Mouse (Mus musculus) CD8-positive naive resting alpha-beta T cell, adult 57 days (primary cell): ENCODE results near the gene Zfp160. TPM values are rescaled to one million over a fixed set of nuclear protein-coding genes. Genes with fewer than 3 reads are reported as not detected.

ENCODE experiments used
- total RNA-seq: library from RNA; stranded (reverse); gene quantifications from one replicate; pipeline ENCODE4 v1.2.4, GENCODE M21; 2023

Gene Zfp160
- total RNA-seq: 11.4 TPM

DNA sequence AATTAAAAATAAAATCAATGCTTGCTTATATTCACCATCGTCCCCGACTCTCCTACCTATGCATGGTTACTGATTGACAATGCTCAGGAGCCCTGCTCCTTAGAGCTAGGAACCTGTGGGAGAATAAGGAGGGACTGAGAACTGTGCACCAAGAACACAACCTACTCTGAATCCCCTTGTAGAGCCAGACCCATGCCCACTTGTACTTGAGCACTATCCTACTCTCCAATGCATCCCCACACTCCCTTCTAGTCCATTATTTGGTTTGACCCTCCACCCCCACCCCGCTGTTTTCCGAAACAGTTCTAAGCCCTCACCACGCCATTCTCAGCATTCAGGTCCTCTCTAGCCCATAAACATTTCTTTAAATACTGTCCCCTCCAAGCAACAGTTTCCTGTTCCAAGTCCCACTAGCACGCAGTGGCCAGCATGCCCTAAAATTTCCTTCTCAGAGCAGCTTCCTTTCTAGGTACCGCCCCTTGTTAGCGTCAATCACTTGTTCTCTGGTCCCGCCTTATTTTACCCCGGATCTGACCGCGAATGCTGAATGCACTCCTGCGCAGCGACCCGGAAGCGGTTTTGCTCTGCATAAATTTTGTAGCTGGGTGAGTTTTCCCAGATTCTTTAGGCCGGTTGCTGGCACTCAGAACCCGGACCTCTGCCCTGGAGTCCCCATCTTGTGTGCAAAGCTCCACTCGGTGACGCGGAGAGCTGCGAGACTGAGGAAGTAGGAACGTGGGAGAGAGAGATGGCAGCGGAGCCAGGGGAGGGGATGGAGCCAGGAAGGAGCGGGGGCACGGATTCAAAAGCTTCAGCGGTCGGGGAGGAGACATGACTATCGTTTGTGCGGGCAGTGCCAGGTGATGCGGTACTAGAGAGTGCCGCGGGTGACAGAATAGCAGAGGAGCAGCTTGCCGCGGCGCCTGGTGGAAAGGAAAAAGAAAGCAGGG is at the start of gene Zfp160:
Gene Zfp160 (plus strand): TSS at position 522 of the 950 bp plus-strand sequence.

DNA sequence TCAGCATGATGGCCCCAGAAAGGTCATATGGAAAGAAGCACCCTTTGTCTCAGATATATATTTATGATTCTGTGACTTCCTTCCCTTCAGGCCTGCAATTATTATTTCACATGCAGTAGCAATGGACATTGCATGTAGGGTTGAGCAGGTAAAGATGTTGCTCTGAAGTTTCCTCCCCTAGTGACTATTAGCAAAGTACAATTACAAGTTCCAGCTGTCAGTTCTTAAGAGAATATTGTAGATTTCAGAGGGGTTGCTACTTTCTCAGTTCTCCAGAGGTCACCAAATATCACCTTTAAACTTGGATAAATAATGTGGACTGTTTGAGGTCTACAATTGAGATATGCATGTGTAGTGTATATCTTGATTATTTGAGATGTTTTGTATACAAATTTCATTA is 12.3 kb upstream of the Zfp160 start, which contains the start of gene Vmn1r233:
Gene Vmn1r233 (minus strand): TSS at position 101 of the 400 bp plus-strand sequence.

Other genes starting within 250 kb of the Zfp160 start
- gene Vmn1r228, start 222.7 kb upstream of the Zfp160 start, total RNA-seq: not detected
- not detected for gene Vmn1r229, start 197.3 kb upstream of the Zfp160 start, total RNA-seq
- not detected for gene Vmn1r230, start 168.5 kb upstream of the Zfp160 start, total RNA-seq
- not detected for gene Vmn1r231, start 103.8 kb upstream of the Zfp160 start, total RNA-seq
- not detected for gene Vmn1r232, start 89.2 kb upstream of the Zfp160 start, total RNA-seq
- 244 TPM for gene Ppp2r1a, start 63.6 kb upstream of the Zfp160 start, total RNA-seq
- gene Vmn1r233, start 12.4 kb upstream of the Zfp160 start, total RNA-seq: not detected
- not detected for gene Vmn1r234, start 217.2 kb downstream of the Zfp160 start, total RNA-seq
- not detected for gene Vmn1r235, start 247.5 kb downstream of the Zfp160 start, total RNA-seq